Mouse (Mus musculus) macrophage (primary cell): ENCODE data around the gene Ccm2. TPM values are rescaled to one million over a fixed set of nuclear protein-coding genes. Genes with fewer than 3 reads are reported as not detected.

Source experiments
- H3K27ac ChIP-seq: fragments of 350-480 bp; formaldehyde crosslinking; 2 replicates; pipeline ENCODE4 v1.9.0; 2021
- H3K36me3 ChIP-seq: fragments of 350-480 bp; formaldehyde crosslinking; 2 replicates; pipeline ENCODE4 v1.9.0; 2021; ENCODE audit errors: inconsistent target
- H3K4me3 ChIP-seq: fragments of 350-480 bp; formaldehyde crosslinking; 2 replicates; pipeline ENCODE4 v1.9.0; 2021; ENCODE audit errors: inconsistent target
- H3K79me2 ChIP-seq: fragments of 350-480 bp; formaldehyde crosslinking; 2 replicates; pipeline ENCODE4 v1.9.0; 2021; ENCODE audit errors: inconsistent target
- WGBS: methylation state at CpG from one replicate; pipeline ENCODE4 v1.1.7; 2026; ENCODE audit warnings: inconsistent platforms; ENCODE audit not compliant: missing documents; 5-methylcytosine and 5-hydroxymethylcytosine counted together
- polyA plus RNA-seq: library from polyadenylated mRNA; stranded (reverse); fragments of 250-400 nt; gene quantifications from 3 replicates; pipeline ENCODE4 v1.2.4, GENCODE M21; 2018; ENCODE audit warnings: inconsistent platforms

Gene Ccm2
- polyA plus RNA-seq, 1 experiment from 2014 or later: 58.4 TPM

DNA sequence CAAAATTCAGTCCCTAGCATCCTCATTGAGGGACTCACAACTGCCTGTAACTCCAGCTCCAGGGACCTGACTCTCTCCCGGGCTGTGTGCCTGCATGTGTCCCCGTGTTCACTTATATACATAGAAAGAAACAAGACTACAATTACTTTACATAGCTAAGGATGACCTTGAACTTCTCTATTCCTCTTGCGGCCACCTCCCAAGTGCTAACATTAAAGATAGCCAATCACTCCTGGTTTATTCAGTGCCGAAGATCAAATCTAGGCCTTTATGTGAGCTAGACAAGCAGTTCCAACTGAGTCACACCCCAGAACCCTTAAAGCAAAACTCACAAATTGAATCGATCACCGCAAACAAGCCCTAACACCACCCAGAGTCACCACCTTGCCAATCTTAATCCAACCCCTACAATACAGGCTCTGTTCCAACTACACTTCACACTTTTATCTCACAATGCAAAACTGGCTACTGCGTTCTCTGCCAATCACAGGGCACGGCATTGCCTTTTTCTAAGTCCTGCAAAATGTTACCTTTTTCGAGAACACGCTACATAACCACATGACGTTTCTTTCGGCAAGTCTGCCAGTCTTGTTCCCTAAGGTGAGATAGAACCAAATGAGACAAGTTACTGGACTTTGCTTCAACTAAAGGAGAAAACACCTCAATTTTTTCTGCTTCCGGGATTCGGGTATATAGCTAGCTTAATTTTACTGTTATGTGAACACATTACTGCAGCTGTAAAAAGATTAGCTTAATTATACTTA, 78.1 kb downstream of the Ccm2 start:
- 57% methylated on average over 14 of the region's 14 CpGs for WGBS
- Histone ChIP-seq H3K36me3 (peaks cover 40% of the 10 kb centered on the region), H3K27ac (peak overlapping the region; percentile 92), H3K4me3 (peak overlapping the region; percentile 91), H3K79me2 (peaks cover 58% of the 10 kb centered on the region)

DNA sequence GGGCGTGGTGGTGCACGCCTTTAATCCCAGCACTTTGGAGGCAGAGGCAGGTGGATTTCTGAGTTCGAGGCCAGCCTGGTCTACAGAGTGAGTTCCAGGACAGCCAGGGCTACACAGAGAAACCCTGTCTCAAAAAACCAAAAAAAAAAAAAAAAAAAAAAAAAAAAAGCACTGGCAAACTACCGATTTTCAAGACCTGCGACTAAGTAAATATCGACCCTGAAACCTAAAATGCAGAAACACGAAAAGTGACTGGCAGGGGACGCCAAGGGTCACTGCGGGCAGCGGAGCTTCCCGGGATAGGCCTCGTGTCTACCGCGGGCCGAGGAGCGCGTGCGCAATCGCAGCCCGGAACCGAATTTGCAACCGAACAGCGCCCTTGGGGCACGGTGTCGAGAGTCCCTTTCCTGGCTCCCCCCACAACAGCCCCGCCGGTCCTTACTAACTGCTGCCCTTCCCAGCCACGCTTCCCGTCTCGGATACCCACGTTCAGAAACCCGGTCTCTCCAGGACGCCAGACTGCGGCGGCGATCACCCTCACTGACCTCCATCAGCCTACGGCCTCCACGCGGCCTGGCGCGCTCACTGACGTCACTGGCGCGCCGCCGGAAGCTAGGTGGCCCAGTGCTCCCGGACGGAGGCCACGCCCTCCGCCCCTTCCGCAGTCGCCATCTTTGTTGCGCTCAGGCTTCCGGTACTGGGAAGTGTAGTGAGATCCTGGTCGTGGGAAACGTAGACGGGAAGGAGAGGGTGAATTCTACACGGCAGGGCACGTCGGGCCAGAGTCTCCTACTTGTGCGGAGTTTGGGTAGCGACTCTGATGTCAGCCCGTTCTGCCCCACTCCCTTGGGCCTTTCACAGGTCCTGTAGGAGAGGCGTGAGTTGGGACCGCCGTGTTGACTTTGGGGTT, 79.0 kb downstream of the Ccm2 start, which contains the start of gene Tbrg4:
Gene Tbrg4 (minus strand): TSS at position 590 of the 910 bp plus-strand sequence.
- Histone ChIP-seq H3K79me2 (peaks cover 55% of the 10 kb centered on the region), H3K27ac (peak within 1 kb of the TSS; percentile 92), H3K36me3 (peaks cover 31% of the 10 kb centered on the region), H3K4me3 (peak within 1 kb of the TSS; percentile 91)
- whole genome bisulfite sequencing: 1% methylated on average over 62 of the region's 66 CpGs

DNA sequence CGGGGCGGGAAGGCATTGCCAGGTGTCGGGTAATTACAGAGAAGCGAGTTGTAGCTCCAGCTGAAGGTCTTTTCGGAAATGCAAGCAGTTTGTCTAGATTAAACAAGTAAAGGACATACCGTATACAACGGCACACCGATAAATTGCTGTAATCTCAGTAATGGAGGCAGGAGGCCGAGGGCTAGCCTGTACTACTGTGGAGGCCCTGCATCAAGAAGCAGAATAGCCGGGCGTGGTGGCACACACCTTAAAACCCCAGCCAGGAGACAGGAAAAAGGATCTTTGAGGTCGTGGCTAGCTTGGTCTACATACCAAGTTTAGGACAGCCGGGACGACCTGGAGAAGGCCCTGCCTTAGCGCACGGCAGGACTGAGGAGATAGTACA, 79.7 kb downstream of the Ccm2 start:
- 12% methylated on average over 16 of the region's 16 CpGs for WGBS
- Histone ChIP-seq H3K36me3 (peaks cover 25% of the 10 kb centered on the region), H3K4me3 (peak overlapping the region; percentile 91), H3K27ac (peak overlapping the region; percentile 92), H3K79me2 (peaks cover 50% of the 10 kb centered on the region)

- Histone ChIP-seq H3K79me2 (peaks cover 36% of the 10 kb centered on the region), H3K27ac (peak overlapping the region; percentile 92), H3K36me3 (peaks cover 12% of the 10 kb centered on the region; the same call in 1 of the 2 replicates), H3K4me3 (peak overlapping the region; percentile 91; the same call in 1 of the 2 replicates)
- 3% methylated on average over 4 of the region's 4 CpGs for WGBS
These were observed 81.0 kb downstream of the Ccm2 start for GRCm38 (mm10) chr11:6627731-6628130.

- peaks cover 4% of the 10 kb centered on the region; the same call in 1 of the 2 replicates for H3K36me3 ChIP-seq
- 48% methylated on average over 4 of the region's 4 CpGs for WGBS
- H3K27ac ChIP-seq: peak overlapping the region; percentile 92
- H3K4me3 ChIP-seq: no peak overlapping the region
- peaks cover 28% of the 10 kb centered on the region for H3K79me2 ChIP-seq
These were observed 81.9 kb downstream of the Ccm2 start for GRCm38 (mm10) chr11:6628568-6628967.

DNA sequence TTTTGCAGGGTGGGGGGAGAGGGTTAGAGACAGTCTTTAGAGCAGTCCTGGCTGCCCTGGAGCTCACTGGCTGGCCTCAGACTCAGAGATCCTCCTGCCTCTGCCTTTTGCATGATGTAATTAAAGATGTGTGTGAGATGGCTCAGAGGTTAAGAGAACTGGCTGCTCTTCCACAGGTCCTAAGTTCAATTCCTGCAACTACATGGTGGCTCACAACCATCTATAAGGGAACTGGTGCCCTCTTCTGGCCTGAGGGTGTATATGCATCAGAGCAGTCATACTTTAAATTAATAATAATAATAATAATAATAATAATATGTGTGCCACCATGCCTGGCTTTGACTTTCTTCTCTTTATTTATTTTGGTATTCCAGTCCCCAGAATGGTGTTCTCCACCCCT, 83.0 kb downstream of the Ccm2 start:
- H3K79me2 ChIP-seq: peaks cover 17% of the 10 kb centered on the region
- no peaks in the 10 kb centered on the region for H3K36me3 ChIP-seq
- no peak overlapping the region for H3K27ac ChIP-seq
- no peak overlapping the region for H3K4me3 ChIP-seq

- Histone ChIP-seq H3K79me2 (no peaks in the 10 kb centered on the region), H3K27ac (no peak overlapping the region), H3K4me3 (no peak overlapping the region), H3K36me3 (no peaks in the 10 kb centered on the region)
- 83% methylated on average over 8 of the region's 8 CpGs for WGBS
These were observed 89.5 kb downstream of the Ccm2 start for GRCm38 (mm10) chr11:6636150-6636549.

GRCm38 (mm10) chr11:6638537-6638936, 91.8 kb downstream of the Ccm2 start, which contains the start of gene Wap:
Gene Wap, minus strand, starts transcription at chr11:6638637.
- no peaks in the 10 kb centered on the region for H3K36me3 ChIP-seq
- 97% methylated on average over 4 of the region's 4 CpGs for WGBS
- no peak within 1 kb of the TSS for H3K27ac ChIP-seq
- H3K4me3 ChIP-seq: no peak within 1 kb of the TSS
- H3K79me2 ChIP-seq: no peaks in the 10 kb centered on the region

GRCm38 (mm10) chr11:6639072-6639471, 92.4 kb downstream of the Ccm2 start:
- no peak overlapping the region for H3K27ac ChIP-seq
- H3K36me3 ChIP-seq: no peaks in the 10 kb centered on the region
- no peaks in the 10 kb centered on the region for H3K79me2 ChIP-seq
- 81% methylated on average over 6 of the region's 6 CpGs for WGBS
- no peak overlapping the region for H3K4me3 ChIP-seq

DNA sequence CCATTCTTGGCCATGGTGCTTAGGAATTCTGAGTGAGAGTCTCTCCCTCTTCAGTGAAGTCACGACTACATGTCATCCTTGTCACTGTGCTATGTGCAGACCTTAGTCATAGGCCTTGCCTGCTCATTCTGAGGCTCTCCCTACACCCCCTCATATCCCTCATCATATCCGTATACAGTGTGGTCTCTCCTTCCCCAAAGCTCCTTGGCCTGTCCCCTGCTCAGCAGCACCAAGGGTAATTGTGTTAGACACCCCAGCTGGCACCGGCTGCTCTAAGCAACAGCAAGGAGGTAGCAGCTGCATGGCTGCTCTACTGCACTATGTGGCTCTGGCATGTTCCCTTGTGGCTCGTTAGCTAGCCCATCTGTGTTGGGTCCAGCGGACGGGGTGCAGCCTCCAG, 97.9 kb downstream of the Ccm2 start:
- Histone ChIP-seq H3K79me2 (no peaks in the 10 kb centered on the region), H3K27ac (no peak overlapping the region), H3K36me3 (no peaks in the 10 kb centered on the region), H3K4me3 (no peak overlapping the region)
- WGBS: 97% methylated on average over 6 of the region's 6 CpGs

Other genes with a start within 250 kb of the Ccm2 start
- gene Zmiz2, start 157.8 kb upstream of the Ccm2 start, polyA plus RNA-seq: 38.6 to 57.7 TPM (median 48.1 TPM) in 3 replicates
- gene Ppia, start 131.4 kb upstream of the Ccm2 start, polyA plus RNA-seq: 1,329 to 2,132 TPM (median 1,766 TPM) in 3 replicates
- 15.4 to 35.4 TPM (median 22.4 TPM) in 3 replicates for gene H2afv, start 102.4 kb upstream of the Ccm2 start, polyA plus RNA-seq
- gene Purb, start 71.0 kb upstream of the Ccm2 start, polyA plus RNA-seq: 23.4 to 30.1 TPM (median 28.8 TPM) in 3 replicates
- 54.3 to 64.8 TPM (median 54.5 TPM) in 3 replicates for gene Myo1g, start 25.9 kb upstream of the Ccm2 start, polyA plus RNA-seq
- gene Nacad, start 59.2 kb downstream of the Ccm2 start, polyA plus RNA-seq: not detected in 3 replicates
- gene Tbrg4, start 79.2 kb downstream of the Ccm2 start, polyA plus RNA-seq: 15.0 to 37.3 TPM (median 19.2 TPM) in 3 replicates
- gene Wap, start 91.8 kb downstream of the Ccm2 start, polyA plus RNA-seq: not detected in 3 replicates
- gene Ramp3, start 111.6 kb downstream of the Ccm2 start, polyA plus RNA-seq: 0.11 TPM in 1 of 3 replicates, not detected in the others